Mouse (Mus musculus) bone marrow macrophage, adult 2 months (primary cell): ENCODE results near the gene Atg10.

Source experiments
- CTCF ChIP-seq: IDR thresholded peaks from 2 replicates; pipeline ENCODE4 v1.5.1; 2012; ENCODE audit warnings: low read depth, mild to moderate bottlenecking, low read length, moderate library complexity
- POLR2A ChIP-seq: IDR thresholded peaks from 2 replicates; pipeline ENCODE4 v1.6.1; 2012; ENCODE audit warnings: mild to moderate bottlenecking, low read depth, low read length, borderline replicate concordance

DNA sequence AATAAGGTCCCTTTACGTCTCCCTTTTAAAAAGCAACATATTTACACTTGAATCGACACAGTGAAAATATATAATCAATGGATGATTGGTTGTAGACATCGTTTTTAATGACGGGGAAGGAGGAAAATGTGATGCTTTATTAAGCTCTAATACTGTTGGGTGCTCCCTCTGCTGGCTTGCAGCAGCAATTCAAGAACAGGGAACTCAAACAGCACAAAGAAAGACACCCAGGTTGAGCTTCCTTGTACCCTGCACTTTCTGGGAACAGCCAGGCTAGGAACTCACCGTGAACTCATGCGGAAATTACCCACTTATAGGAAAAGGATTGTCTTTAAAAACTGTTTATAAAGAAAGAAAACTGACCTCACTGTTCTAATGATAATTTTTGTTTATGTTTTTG is 130.6 kb downstream of the Atg10 start:
- TF ChIP-seq CTCF (0 out of 2 replicates have a peak, but pooled peaks have one; percentile 28), POLR2A (no peak)
